Mouse (Mus musculus): ENCODE measurements at regions not wholly inside any gene's neighbourhood (a gene's known extent, or its start where the extent isn't known, plus 50 kb on each side); places are given as distances from the start of the nearest gene placed in this dataset.

DNA sequence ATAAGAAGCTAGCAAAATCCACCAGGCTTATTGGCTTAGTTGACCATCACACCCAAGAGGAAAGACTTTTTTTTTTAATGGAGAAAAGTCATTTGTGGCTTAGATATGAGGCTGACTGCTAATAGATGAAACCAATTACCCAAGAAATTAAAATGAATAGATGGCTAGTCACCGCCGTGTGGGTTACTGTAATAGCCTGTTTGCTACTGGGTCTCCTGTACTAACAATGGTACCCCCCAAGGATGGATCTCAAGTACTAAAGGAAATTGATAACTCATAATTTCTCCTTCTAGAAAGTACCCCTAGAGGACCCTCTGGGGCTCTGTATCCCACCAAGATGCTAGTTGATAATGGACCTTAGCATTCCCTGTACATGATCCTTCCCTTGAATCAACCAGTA lies 251.1 kb upstream of the Slc24a5 start:
- Histone ChIP-seq H3K4me2 (no peak overlapping the region), H3K4me1 (no peaks in the 10 kb centered on the region), H3K36me3 (replicated peaks) (no peaks in the 10 kb centered on the region), H3K9ac (no peak overlapping the region), H3K9me3 (no peaks in the 10 kb centered on the region), H3K27ac (no peak overlapping the region), H3K27me3 (replicated peaks) (no peaks in the 10 kb centered on the region), H3K4me3 (no peak overlapping the region)
- 85% methylated on average over 2 of the region's 2 CpGs for WGBS
- ATAC-seq (replicated peaks) = no peak

DNA sequence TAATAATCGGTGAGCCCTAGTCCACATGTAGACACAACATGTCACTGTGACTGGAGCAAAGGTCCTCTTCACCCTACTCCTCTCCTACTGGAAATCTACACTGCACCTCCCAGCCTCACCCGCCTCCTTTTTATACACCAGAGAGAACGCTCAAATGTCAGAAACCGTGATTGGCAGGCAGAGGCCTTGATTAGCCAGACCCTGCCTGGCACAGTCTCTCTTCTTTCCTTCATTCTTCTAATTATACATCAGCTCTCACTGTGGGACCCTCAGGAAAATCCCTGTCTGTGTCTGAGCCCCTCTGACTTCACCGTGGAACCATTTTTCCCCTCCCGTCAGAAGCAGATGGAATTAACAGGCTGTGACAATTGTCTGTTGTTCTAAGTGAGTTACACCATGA lies 248.1 kb upstream of the Slc24a5 start:
- Histone ChIP-seq H3K27ac (no peak overlapping the region), H3K4me1 (no peaks in the 10 kb centered on the region), H3K4me3 (no peak overlapping the region), H3K9me3 (no peaks in the 10 kb centered on the region), H3K4me2 (no peak overlapping the region), H3K36me3 (replicated peaks) (no peaks in the 10 kb centered on the region), H3K9ac (no peak overlapping the region), H3K27me3 (replicated peaks) (no peaks in the 10 kb centered on the region)
- no peak; the same call in 1 of the 2 replicates for ATAC-seq (replicated peaks)
- 49% methylated on average over 6 of the region's 6 CpGs for WGBS

DNA sequence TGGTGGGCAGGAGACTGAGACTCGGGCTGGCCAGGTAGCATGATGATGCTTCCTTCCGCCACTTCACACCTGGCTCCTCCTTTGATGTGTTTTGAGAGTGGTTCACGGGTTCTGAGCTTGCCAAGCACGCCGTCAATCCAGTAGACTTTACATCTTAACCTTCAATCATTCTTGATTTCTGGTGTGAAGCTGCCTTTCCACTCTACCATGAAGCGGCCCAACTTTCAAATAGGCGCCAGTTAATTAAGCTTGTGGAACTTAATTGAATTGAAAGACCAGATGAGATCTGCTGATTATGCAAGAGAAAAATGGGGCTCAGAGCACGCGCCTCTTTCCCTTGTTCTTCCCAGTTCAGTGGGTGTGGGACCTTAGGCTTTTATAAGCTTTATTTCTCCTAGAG lies 247.1 kb upstream of the Slc24a5 start:
- ATAC-seq (replicated peaks) = no peak
- Histone ChIP-seq H3K9ac (no peak overlapping the region), H3K27me3 (replicated peaks) (no peaks in the 10 kb centered on the region)

GRCm38 (mm10) chr2:124821366-124821765 lies 246.6 kb upstream of the Slc24a5 start:
- H3K4me2 ChIP-seq = no peak overlapping the region
- H3K36me3 ChIP-seq (replicated peaks) = no peaks in the 10 kb centered on the region
- no peaks in the 10 kb centered on the region for H3K9me3 ChIP-seq
- no peak overlapping the region for H3K9ac ChIP-seq
- H3K4me1 ChIP-seq = no peaks in the 10 kb centered on the region
- ATAC-seq (replicated peaks) = no peak
- H3K27me3 ChIP-seq (replicated peaks) = no peaks in the 10 kb centered on the region
- no peak overlapping the region for H3K27ac ChIP-seq
- no peak overlapping the region for H3K4me3 ChIP-seq
- 79% methylated on average over 4 of the region's 4 CpGs for WGBS

More for the DNA sequence above, 247.1 kb upstream of the Slc24a5 start:
- 91% methylated on average over 9 of the region's 9 CpGs for WGBS
- Histone ChIP-seq H3K36me3 (replicated peaks) (no peaks in the 10 kb centered on the region), H3K4me1 (no peaks in the 10 kb centered on the region), H3K27ac (no peak overlapping the region), H3K4me2 (no peak overlapping the region), H3K9me3 (no peaks in the 10 kb centered on the region), H3K4me3 (no peak overlapping the region)

DNA sequence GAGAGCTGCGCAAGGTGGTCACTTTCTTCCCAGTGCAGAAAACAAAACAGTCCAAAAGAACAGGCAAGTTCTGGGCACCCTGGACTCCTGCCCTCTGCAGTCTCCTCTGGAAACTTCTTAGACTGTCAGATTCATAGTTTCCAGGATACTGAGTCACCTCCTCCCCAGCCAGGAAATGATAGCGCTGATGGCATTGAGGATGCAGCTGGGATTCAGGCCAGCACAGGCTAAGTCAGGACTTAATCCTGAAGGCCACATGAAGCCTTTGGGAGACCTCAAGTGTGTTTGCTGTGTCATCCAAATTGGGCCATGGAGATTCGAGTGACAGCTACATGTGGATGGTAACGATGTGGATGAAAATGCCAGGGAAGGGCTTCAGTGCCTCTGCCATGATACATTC lies 219.1 kb upstream of the Slc24a5 start:
- no peaks in the 10 kb centered on the region for H3K36me3 ChIP-seq (replicated peaks)
- H3K9ac ChIP-seq = no peak overlapping the region
- no peak overlapping the region for H3K4me2 ChIP-seq
- H3K27ac ChIP-seq = no peak overlapping the region
- WGBS = 87% methylated on average over 4 of the region's 4 CpGs
- H3K9me3 ChIP-seq = no peaks in the 10 kb centered on the region
- no peaks in the 10 kb centered on the region for H3K4me1 ChIP-seq
- no peak for ATAC-seq (replicated peaks)
- H3K4me3 ChIP-seq = no peak overlapping the region
- H3K27me3 ChIP-seq (replicated peaks) = no peaks in the 10 kb centered on the region

- Histone ChIP-seq H3K36me3 (replicated peaks) (no peaks in the 10 kb centered on the region), H3K9me3 (no peaks in the 10 kb centered on the region), H3K9ac (no peak overlapping the region), H3K4me3 (no peak overlapping the region), H3K27ac (no peak overlapping the region), H3K4me2 (no peak overlapping the region), H3K27me3 (replicated peaks) (no peaks in the 10 kb centered on the region), H3K4me1 (no peaks in the 10 kb centered on the region)
- WGBS = 83% methylated on average over 3 of the region's 3 CpGs
- no peak for ATAC-seq (replicated peaks)
These were observed 209.4 kb upstream of the Slc24a5 start for GRCm38 (mm10) chr2:124858504-124858903.

GRCm38 (mm10) chr2:124888209-124888608 lies 179.7 kb upstream of the Slc24a5 start:
- Histone ChIP-seq H3K4me2 (no peak overlapping the region), H3K4me3 (no peak overlapping the region), H3K4me1 (no peaks in the 10 kb centered on the region), H3K36me3 (replicated peaks) (no peaks in the 10 kb centered on the region), H3K9ac (no peak overlapping the region), H3K9me3 (no peaks in the 10 kb centered on the region), H3K27me3 (replicated peaks) (no peaks in the 10 kb centered on the region), H3K27ac (no peak overlapping the region)
- ATAC-seq (replicated peaks) = no peak
- WGBS = 54% methylated on average over 4 of the region's 4 CpGs

DNA sequence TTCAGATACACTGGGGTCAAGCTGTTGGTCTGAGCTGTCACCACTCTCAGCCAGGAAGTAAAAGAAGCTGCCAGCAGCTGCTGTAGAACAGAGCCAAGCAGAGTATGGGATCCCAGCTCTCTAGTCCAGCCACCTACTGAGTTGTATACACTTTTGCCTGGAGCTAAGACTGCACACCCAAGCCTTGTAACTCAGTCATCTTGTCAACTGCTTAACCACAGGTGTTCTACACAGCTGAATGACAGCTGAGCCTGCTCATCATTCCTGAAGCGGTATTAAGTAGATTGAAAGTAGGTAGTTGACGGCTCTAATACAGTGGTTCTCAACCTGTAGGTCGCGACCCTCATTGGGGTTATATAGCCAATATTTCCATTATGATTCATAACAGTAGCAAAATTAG lies 172.9 kb upstream of the Slc24a5 start:
- no peaks in the 10 kb centered on the region for H3K9me3 ChIP-seq
- no peak overlapping the region for H3K4me3 ChIP-seq
- H3K9ac ChIP-seq = no peak overlapping the region
- H3K27me3 ChIP-seq (replicated peaks) = no peaks in the 10 kb centered on the region
- no peak overlapping the region for H3K27ac ChIP-seq
- no peak overlapping the region for H3K4me2 ChIP-seq
- H3K4me1 ChIP-seq = no peaks in the 10 kb centered on the region
- 92% methylated on average over 4 of the region's 4 CpGs for WGBS
- ATAC-seq (replicated peaks) = no peak
- no peaks in the 10 kb centered on the region for H3K36me3 ChIP-seq (replicated peaks)

- 87% methylated on average over 4 of the region's 4 CpGs for WGBS
- H3K9me3 ChIP-seq = no peaks in the 10 kb centered on the region
- H3K4me3 ChIP-seq = no peak overlapping the region
- no peak for ATAC-seq (replicated peaks)
- H3K4me2 ChIP-seq = no peak overlapping the region
- H3K4me1 ChIP-seq = no peaks in the 10 kb centered on the region
- no peak overlapping the region for H3K9ac ChIP-seq
- H3K27ac ChIP-seq = no peak overlapping the region
- H3K36me3 ChIP-seq (replicated peaks) = no peaks in the 10 kb centered on the region
- no peaks in the 10 kb centered on the region for H3K27me3 ChIP-seq (replicated peaks)
These were observed 164.4 kb upstream of the Slc24a5 start for GRCm38 (mm10) chr2:124903556-124903955.

DNA sequence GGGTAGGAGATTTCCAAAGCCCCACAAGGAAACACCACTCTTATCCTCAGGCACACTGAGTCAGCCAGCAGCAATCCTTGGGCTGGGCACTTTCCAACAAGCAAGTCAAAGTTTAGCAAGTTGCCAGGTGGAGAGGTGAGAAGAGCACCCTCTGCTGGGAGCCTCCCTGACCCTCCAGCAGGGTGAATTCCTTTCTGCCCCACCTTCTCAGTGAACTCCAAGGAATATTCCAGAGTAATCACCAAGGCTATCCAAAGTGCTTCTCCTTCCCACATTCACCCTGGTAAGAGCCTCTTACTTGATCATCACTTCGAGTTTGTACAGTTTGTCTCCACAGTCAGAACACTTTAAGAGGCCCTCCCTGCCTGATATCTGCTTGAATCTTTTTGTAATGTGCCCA lies 162.8 kb upstream of the Slc24a5 start:
- ATAC-seq (replicated peaks) = no peak
- no peaks in the 10 kb centered on the region for H3K4me1 ChIP-seq
- H3K36me3 ChIP-seq (replicated peaks) = no peaks in the 10 kb centered on the region
- WGBS = 87% methylated on average over 1 of the region's 1 CpGs
- H3K27me3 ChIP-seq (replicated peaks) = no peaks in the 10 kb centered on the region
- no peak overlapping the region for H3K4me3 ChIP-seq
- no peak overlapping the region for H3K9ac ChIP-seq
- no peaks in the 10 kb centered on the region for H3K9me3 ChIP-seq
- H3K27ac ChIP-seq = no peak overlapping the region
- no peak overlapping the region for H3K4me2 ChIP-seq

DNA sequence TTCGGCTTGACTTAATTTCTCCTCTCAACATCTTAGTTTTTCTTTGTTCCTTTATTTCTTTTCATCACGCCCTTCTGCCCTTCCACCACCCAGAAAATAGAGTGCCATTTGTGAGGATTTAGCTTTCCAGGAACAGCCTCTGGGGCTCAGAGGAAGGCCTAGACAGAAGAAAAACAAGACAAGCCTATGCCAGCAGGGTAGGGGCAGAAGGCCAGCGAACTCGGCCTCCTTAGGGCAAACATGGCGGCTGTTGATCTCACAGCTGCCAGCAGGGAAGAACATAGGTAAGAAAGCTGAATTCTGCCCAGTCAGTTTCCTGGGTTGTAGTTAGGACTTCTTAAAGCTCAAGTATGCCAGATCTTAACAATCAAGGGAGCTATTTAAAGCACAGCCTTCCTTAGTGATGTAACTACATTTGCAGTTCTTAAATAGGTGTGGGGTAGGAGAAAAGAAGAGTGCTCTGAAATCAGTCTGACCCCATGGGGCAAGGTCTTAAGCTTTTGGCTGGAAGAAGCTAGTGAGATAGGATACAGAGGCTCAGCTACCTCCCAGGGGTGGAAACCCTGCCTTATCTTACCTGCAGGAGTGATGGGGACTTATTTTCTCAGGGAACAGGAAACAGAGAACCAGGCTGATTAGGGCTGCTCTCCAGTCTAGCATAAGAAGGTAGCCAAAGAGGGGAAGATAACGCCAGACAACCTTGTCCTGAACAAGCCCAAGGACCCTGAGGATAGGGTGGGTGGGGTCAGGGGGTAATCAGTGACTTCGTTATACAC lies 148.8 kb upstream of the Slc24a5 start:
- no peaks in the 10 kb centered on the region for H3K4me1 ChIP-seq
- 74% methylated on average over 7 of the region's 7 CpGs for WGBS
- H3K4me3 ChIP-seq = no peak overlapping the region
- H3K4me2 ChIP-seq = no peak overlapping the region
- no peaks in the 10 kb centered on the region for H3K9me3 ChIP-seq
- ATAC-seq (replicated peaks) = no peak
- no peak overlapping the region for H3K9ac ChIP-seq
- H3K27me3 ChIP-seq (replicated peaks) = no peaks in the 10 kb centered on the region
- H3K27ac ChIP-seq = no peak overlapping the region
- H3K36me3 ChIP-seq (replicated peaks) = no peaks in the 10 kb centered on the region

DNA sequence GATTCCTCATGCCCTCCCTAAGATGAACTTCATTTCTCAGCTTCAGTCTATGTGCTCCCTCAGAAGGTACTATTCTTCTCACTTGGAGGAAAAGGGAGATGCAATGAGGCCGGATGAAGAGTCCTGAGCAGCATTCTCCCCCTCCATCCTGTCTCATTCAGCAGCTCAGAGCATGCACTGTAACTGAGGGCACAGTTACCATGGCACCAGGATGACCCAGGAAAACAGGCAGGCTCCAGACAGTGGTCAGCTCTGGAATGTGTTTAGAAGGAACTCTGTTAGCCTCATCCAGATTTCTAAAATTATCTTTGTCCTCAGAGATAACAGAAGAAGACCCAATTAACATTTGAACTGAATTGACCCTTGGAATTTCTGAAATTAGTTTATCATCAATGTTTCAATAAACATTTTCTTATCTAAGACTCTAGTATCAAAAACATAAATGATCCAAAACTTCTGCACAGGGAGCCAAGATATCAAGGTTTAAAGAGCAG lies 148.1 kb upstream of the Slc24a5 start:
- WGBS = 47% methylated on average over 1 of the region's 1 CpGs
- no peak overlapping the region for H3K4me3 ChIP-seq
- H3K27me3 ChIP-seq (replicated peaks) = no peaks in the 10 kb centered on the region
- no peaks in the 10 kb centered on the region for H3K36me3 ChIP-seq (replicated peaks)
- no peak for ATAC-seq (replicated peaks)
- H3K27ac ChIP-seq = no peak overlapping the region
- no peaks in the 10 kb centered on the region for H3K9me3 ChIP-seq
- no peaks in the 10 kb centered on the region for H3K4me1 ChIP-seq
- H3K4me2 ChIP-seq = no peak overlapping the region
- H3K9ac ChIP-seq = no peak overlapping the region

- Histone ChIP-seq H3K36me3 (replicated peaks) (no peaks in the 10 kb centered on the region), H3K27me3 (replicated peaks) (no peaks in the 10 kb centered on the region), H3K9me3 (no peaks in the 10 kb centered on the region), H3K9ac (no peak overlapping the region), H3K4me3 (no peak overlapping the region), H3K27ac (no peak overlapping the region), H3K4me2 (no peak overlapping the region), H3K4me1 (no peaks in the 10 kb centered on the region)
- 81% methylated on average over 2 of the region's 2 CpGs for WGBS
- no peak for ATAC-seq (replicated peaks)
These were observed 147.7 kb upstream of the Slc24a5 start for GRCm38 (mm10) chr2:124920265-124920664.
